Mouse (Mus musculus) cerebellum, adult 9-10 months (tissue): ENCODE measurements around the gene Tmem102.

ENCODE experiments used
- DNase-seq: peaks from one replicate; pipeline ENCODE4 v3.0.0; 2022

Gene Tmem102

GRCm38 (mm10) chr11:69804972-69805909 lies at the start of gene Tmem102:
Gene Tmem102 (minus strand): TSS chr11:69805624.
- DNase-seq: no peak

GRCm38 (mm10) chr11:69854680-69855079 lies 49.3 kb upstream of the Tmem102 start:
- no peak for DNase-seq

- no peak for DNase-seq
These were observed 48.6 kb upstream of the Tmem102 start for GRCm38 (mm10) chr11:69853994-69854393.

- DNase-seq: no peak
These were observed 45.3 kb upstream of the Tmem102 start for GRCm38 (mm10) chr11:69850754-69851153.

GRCm38 (mm10) chr11:69849884-69850283 lies 44.5 kb upstream of the Tmem102 start:
- DNase-seq: peak; percentile 28

- DNase-seq: peak; percentile 26
These were observed 43.7 kb upstream of the Tmem102 start for GRCm38 (mm10) chr11:69849128-69849527.

GRCm38 (mm10) chr11:69848021-69848420 lies 42.6 kb upstream of the Tmem102 start:
- peak; percentile 86 for DNase-seq

GRCm38 (mm10) chr11:69846738-69847688 lies 41.6 kb upstream of the Tmem102 start:
- DNase-seq: peak; percentile 57

GRCm38 (mm10) chr11:69846198-69846680 lies 40.8 kb upstream of the Tmem102 start, which contains the start of gene Plscr3:
Gene Plscr3 (plus strand): TSS chr11:69846376.
- peak; percentile 92 for DNase-seq

- no peak for DNase-seq
These were observed 33.3 kb upstream of the Tmem102 start for GRCm38 (mm10) chr11:69838714-69839104.

- peak; percentile 99 for DNase-seq
These were observed 32.7 kb upstream of the Tmem102 start, which contains the start of gene Tmem256 for GRCm38 (mm10) chr11:69837952-69838713. Gene Tmem256 (plus strand): TSS chr11:69838514.

- no peak for DNase-seq
These were observed 32.2 kb upstream of the Tmem102 start, which contains the start of gene Nlgn2 for GRCm38 (mm10) chr11:69837604-69837951. Gene Nlgn2 (minus strand): TSS chr11:69837784.

GRCm38 (mm10) chr11:69836703-69837576 lies 31.5 kb upstream of the Tmem102 start:
- peak; percentile 77 for DNase-seq

GRCm38 (mm10) chr11:69835966-69836335 lies 30.5 kb upstream of the Tmem102 start:
- no peak for DNase-seq

GRCm38 (mm10) chr11:69835326-69835965 lies 30.0 kb upstream of the Tmem102 start:
- no peak for DNase-seq

GRCm38 (mm10) chr11:69834001-69834549 lies 28.7 kb upstream of the Tmem102 start:
- no peak for DNase-seq

- no peak for DNase-seq
These were observed 28.1 kb upstream of the Tmem102 start for GRCm38 (mm10) chr11:69833554-69833953.

GRCm38 (mm10) chr11:69828832-69829231 lies 23.4 kb upstream of the Tmem102 start:
- DNase-seq: peak; percentile 34

- DNase-seq: peak; percentile 36
These were observed 18.0 kb upstream of the Tmem102 start for GRCm38 (mm10) chr11:69823456-69823855.

GRCm38 (mm10) chr11:69822080-69822479 lies 16.7 kb upstream of the Tmem102 start, which contains the start of gene Spem1:
Gene Spem1 (minus strand): TSS chr11:69822180.
- DNase-seq: no peak
